Mouse (Mus musculus) erythroblast, embryonic 14.5 days (primary cell): Measurements from ENCODE around the gene Kdm8.

Source experiments
- GATA1 ChIP-seq: IDR thresholded peaks from 2 replicates; pipeline ENCODE4 v1.6.1; 2012; ENCODE audit warnings: low read length, inconsistent platforms, mixed read lengths
- TAL1 ChIP-seq: IDR thresholded peaks from 3 replicates; pipeline ENCODE4 v1.6.1; 2012; ENCODE audit warnings: low read length, inconsistent platforms, mixed read lengths

DNA sequence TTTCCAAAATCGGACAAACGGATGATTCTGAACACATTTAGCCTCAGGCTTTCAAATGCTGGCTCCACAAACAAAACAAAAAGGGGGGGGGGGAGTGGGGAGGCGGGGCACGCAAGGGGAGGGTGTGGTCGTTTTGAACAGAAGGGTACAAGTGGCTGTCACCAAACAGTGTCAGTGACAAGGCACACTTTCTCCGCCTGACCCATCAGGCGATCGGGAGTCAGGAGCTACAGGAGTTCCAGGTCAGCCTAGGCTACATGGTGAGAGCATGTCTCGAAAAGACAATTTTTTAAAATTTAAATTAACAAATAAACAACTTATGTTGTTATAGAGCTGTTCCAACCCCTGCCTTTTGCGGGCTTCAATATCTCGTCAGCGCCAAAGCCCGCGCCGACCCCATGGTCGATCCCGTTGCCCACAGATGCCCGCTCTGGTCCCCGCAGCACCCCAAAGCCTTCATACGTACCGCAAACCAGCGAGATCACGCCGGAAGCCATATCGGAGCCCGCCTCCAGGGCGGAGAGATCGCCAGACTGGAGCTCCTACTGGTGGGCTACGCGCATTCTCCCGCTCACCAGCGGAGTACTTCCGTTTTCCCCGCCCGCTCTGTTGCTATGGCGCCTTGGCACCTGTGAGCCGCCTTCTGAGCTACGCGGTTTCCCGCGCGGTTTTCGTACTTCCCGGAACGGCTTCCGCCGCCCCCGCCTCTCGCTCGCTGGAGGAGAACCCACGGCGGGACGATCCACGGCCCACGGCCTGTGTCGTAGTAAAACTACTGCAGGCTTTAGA lies 46.7 kb downstream of the Kdm8 start, which contains the start of gene Nsmce1:
- TF ChIP-seq GATA1 (0 out of 2 replicates have a peak, but pooled peaks have one; percentile 33), TAL1 (no peak)
